Mouse (Mus musculus): ENCODE data around the gene Hic1. TPM values are rescaled to one million over a fixed set of nuclear protein-coding genes. Genes with fewer than 3 reads are reported as not detected.
A peak's percentile ranks its signal among the peaks of the same experiment; 100 is the strongest.

The Hic1 gene
- total RNA-seq, 2 experiments from 2014 or later, result 5.0 to 5.2 TPM

DNA sequence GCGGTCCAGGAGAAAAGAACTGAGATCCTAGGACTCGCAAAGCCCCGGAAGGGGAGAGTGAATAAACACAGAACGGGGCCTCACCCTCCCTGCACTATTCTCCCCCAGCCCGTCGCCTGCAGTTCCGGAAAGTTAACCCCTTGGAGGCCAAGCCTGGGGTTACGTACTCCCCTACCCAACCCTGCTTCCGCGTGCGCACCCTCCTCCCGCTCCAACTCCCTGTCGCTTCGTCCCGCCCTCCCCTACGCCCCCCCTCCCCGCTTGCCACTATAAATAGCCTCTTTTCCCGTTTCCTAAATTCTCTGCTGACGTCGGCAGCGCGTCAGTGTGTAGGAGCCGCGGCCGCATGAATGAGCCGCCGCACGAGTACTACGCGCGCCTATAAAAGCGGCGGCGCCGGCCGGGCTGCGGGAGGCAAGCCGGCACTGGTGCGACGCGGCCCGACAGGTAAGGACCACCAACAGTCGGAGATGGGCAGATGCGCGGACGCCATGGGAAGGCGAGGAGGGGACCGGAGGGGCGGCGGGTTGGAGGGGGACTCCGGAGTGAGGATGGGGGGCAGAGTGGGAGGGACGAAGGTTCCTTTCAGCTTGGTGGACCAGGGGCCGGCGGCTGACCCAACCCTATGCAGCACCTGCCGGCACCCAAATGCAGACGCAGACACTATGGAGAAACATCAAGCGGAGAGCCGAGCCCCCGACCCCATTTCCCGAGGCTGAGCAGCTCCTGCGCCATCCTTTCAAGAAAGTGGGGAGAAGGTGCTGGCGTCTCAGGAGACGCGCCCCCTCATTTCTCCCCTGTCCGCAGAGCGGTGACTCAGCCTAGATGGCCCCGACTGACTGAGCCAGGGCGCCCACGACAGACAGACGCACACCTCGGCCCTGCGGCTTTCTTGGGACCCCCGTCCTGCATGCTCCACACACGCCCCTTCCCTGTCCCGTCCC is 3.1 kb upstream of the Hic1 start:
- DNase-seq (ENCODE audit: low spot score in 2 of 2), result peak; percentile 81 to 83
- intact Hi-C loops (cut with DNase I), result no loop called here

- DNase-seq (ENCODE audit: low spot score in 2 of 2), result no peak
- intact Hi-C loops (cut with DNase I), result loop anchor here (2.0 kb wide), 1 partner anchor 191 kb away; no protein-coding TSS in a partner anchor
These were observed 2.0 kb upstream of the Hic1 start for GRCm38 (mm10) chr11:75171186-75171865.

- intact Hi-C loops (cut with DNase I), result loop anchor here (1.0 to 2.0 kb wide), 2 partner anchors 189 to 224 kb away; no protein-coding TSS in a partner anchor
- peak; percentile 92 to 94 for DNase-seq (ENCODE audit: low spot score in 2 of 2)
These were observed 925 bp upstream of the Hic1 start for GRCm38 (mm10) chr11:75170136-75170751.

- intact Hi-C loops (cut with DNase I), result no loop called here
- DNase-seq (ENCODE audit: low spot score in 2 of 2), result peak; percentile 81 to 83
These were observed 543 bp downstream of the Hic1 start for GRCm38 (mm10) chr11:75168590-75169361.

GRCm38 (mm10) chr11:75167643-75168589 is 1.4 kb downstream of the Hic1 start:
- DNase-seq (ENCODE audit: low spot score in 2 of 2), result no peak
- intact Hi-C loops (cut with DNase I), result no loop called here

DNA sequence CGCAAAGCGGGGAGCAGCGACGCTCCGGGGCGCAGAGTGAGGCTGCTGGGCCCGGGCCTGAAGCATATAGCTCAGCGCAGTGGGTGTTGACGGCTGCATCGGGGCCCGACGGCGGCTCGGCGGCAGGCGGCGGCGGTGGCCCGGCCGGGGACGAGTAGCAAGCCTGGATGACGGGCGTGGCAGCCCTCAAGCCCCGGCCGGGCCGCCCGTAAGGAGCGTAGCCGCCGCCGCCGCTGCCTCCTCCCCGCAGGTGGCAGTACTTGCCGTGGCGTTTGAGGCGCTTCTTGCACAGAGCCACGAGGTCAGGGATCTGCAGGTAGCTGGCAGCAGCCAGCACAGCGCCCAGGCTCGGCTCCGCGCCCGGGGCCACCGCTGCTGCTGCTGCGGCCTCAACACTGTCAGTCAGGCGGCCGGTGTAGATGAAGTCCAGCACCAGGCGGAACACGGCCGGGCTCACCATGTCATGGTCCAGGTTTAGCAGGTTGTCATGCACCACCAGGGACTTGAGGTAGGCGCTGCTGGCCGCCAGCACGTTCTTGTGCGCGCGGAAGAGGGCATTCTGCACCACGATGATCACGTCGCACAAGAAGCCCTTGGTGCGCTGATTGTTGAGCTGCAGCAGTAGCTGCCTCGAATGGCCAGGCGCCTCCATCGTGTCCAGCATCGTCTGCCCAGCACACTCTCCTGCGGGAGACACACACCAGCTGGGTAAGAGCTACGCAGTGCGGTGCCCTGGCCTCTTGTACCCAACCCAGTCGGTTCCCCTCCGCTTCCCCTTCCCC is 2.3 kb downstream of the Hic1 start:
- intact Hi-C loops (cut with DNase I), result no loop called here
- DNase-seq (ENCODE audit: low spot score in 2 of 2), result peak in 1 of 2 experiments; percentile 16

GRCm38 (mm10) chr11:75166193-75166842 is 3.0 kb downstream of the Hic1 start:
- no peak for DNase-seq (ENCODE audit: low spot score in 2 of 2)
- intact Hi-C loops (cut with DNase I), result no loop called here

- intact Hi-C loops (cut with DNase I), result no loop called here
- DNase-seq (ENCODE audit: low spot score in 2 of 2), result peak; percentile 67 to 81
These were observed 3.7 kb downstream of the Hic1 start for GRCm38 (mm10) chr11:75165441-75166192.

DNA sequence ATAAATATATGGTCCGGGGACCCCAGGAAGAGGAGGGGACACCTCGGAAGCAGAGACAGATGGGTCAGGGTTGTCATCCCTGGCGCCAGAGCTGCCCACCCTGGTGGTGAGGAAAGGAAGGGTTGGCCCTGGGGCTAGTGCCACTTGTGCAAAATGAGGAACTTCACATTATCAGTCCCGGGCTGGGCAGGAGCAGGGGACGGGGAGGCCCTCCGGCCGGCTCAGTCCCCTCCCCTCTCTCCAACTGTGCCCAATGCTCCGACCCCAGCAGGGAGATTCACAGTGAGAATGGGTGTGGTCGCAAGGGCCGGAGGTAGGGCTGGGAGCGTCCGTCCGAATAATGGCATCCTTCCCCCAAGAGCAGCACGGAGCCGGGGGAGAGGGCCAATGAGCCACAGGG is 4.6 kb downstream of the Hic1 start:
- intact Hi-C loops (cut with DNase I), result no loop called here
- DNase-seq (ENCODE audit: low spot score in 2 of 2), result no peak

DNA sequence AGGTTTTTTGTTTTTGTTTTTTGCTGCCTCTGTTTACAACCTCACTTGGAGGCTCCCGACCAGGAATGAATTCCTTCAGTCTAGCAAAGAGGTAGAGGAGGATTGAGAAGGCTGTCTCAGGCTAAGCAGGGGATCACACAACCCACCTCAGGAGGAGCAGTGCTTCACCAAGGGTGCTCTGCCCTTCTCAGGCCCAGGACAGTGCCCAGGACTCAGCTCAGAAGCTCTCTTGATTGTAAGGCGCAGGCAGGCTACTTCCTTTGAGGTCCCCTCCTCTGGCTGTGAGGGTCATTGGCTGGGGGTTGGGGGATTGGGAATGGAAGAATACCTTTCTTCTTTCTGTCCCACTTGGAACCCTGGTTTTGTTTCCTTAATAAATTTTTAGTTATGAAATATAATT is 5.3 kb downstream of the Hic1 start:
- DNase-seq (ENCODE audit: low spot score in 2 of 2), result no peak
- intact Hi-C loops (cut with DNase I), result no loop called here

DNA sequence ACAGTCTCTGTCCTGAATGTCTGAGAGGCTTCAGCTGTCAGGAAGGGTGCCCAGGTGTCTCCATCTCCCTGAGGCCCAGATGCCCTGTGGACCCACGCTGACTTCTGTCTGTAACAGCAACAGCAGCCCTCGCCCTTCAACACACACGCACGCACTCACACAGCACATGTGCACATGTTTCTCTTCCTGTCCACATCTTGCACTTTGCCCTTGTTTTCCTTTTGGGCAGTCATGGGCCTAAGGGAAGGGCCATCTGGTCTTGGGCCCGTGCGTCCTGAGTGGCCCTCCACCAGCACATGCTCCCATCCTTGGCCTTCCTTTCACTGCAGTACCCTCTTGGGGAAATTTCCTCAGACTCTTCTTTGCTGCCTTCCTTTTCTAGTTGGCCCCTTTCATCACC is 5.9 kb downstream of the Hic1 start:
- DNase-seq (ENCODE audit: low spot score in 2 of 2), result no peak
- intact Hi-C loops (cut with DNase I), result no loop called here

- intact Hi-C loops (cut with DNase I), result no loop called here
- DNase-seq (ENCODE audit: low spot score in 2 of 2), result no peak
These were observed 6.7 kb downstream of the Hic1 start for GRCm38 (mm10) chr11:75162591-75163080.

DNA sequence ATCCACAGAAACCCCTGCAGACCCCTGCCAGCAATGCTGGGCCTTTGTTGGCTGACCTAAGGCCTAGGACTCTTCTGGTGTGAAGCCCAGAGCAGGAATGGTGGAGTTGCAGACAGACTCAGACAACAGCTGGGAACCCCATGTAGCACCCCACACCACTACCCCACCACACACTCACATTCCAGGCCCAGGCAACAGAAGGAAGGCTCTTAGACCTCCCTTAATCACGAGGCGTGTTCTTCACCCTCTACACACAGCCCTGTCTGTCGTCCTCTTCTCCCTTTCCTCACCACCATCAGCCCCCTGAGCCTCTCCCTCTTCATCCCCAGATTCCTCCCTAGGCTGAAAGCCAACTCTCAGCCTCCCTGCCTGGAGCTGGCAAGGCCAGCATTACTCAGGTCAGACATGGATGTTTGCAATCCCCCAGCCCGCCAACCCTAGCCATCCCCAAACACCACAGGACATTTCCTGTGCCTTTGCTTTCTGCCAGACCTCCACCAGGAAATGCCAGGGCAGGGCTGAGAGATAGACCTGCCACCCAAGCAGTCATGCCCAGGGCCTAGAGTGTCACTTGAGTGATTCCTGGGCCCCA is 7.8 kb downstream of the Hic1 start:
- no peak for DNase-seq (ENCODE audit: low spot score in 2 of 2)
- intact Hi-C loops (cut with DNase I), result no loop called here

- intact Hi-C loops (cut with DNase I), result no loop called here
- DNase-seq (ENCODE audit: low spot score in 2 of 2), result no peak
These were observed 8.4 kb downstream of the Hic1 start for GRCm38 (mm10) chr11:75160954-75161353.

DNA sequence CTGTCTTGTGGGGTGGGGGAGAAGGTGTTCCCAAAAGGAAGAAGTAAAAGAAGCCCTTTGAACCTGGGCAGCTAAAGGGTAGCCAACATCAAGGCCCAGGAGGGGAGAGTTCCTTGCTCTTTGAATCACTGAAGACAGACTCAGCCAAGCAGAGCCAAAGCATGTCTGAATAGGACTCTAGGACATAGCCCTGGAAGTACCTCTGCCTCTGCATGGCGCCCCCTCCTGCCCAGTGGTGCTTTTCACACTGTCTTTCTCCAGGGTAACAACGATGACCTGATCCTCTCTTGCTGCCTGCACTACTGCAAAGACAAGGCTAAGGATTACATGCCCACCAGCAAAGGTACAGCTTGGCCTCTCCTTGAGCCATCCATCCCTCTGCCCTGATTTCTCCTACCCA is 9.8 kb downstream of the Hic1 start:
- no peak for DNase-seq (ENCODE audit: low spot score in 2 of 2)
- intact Hi-C loops (cut with DNase I), result no loop called here

GRCm38 (mm10) chr11:75158432-75158831 is 10.9 kb downstream of the Hic1 start:
- DNase-seq (ENCODE audit: low spot score in 2 of 2), result no peak
- intact Hi-C loops (cut with DNase I), result no loop called here
